Mouse (Mus musculus): Measurements from ENCODE around the gene Klf12. TPM values are rescaled to one million over a fixed set of nuclear protein-coding genes. Genes with fewer than 3 reads are reported as not detected.

The Klf12 gene
- polyA plus RNA-seq, 1 experiment from 2014 or later: 3.1 TPM

GRCm38 (mm10) chr14:100009790-100010382 is 274.6 kb downstream of the Klf12 start:
- peak; percentile 84 for TF ChIP-seq CTCF (IDR thresholded peaks at IDR 0.05; ENCODE audit: low read depth)
- Histone ChIP-seq H3K4me2 (replicated peaks; ENCODE audit: low read depth) (no peak overlapping the region), H3K27ac (ENCODE audit: low read depth, low read length) (no peak overlapping the region), H3K4me1 (replicated peaks; ENCODE audit: control insufficient read depth, insufficient read depth, low read length) (no peaks in the 10 kb centered on the region), H3K9me3 (ENCODE audit: control insufficient read depth) (no peaks in the 10 kb centered on the region), H3K4me3 (ENCODE audit: low read depth, low read length) (no peak overlapping the region), H3K36me3 (ENCODE audit: control insufficient read depth, insufficient read depth) (no peaks in the 10 kb centered on the region), H3K9ac (ENCODE audit: low read depth, low read length) (no peak overlapping the region), H3K27me3 (replicated peaks; ENCODE audit: control insufficient read depth, insufficient read depth, low read length) (no peaks in the 10 kb centered on the region)
- ATAC-seq: no peak
- WGBS: 51% methylated on average over 4 of the region's 4 CpGs

GRCm38 (mm10) chr14:99983510-99983909 is 301.0 kb downstream of the Klf12 start:
- H3K36me3 ChIP-seq (ENCODE audit: control insufficient read depth, insufficient read depth): no peaks in the 10 kb centered on the region
- H3K4me2 ChIP-seq (replicated peaks; ENCODE audit: low read depth): no peak overlapping the region
- no peaks in the 10 kb centered on the region for H3K9me3 ChIP-seq (ENCODE audit: control insufficient read depth)
- no peak overlapping the region for H3K4me3 ChIP-seq (ENCODE audit: low read depth, low read length)
- 65% methylated on average over 7 of the region's 7 CpGs for WGBS
- no peak for TF ChIP-seq CTCF (IDR thresholded peaks at IDR 0.05; ENCODE audit: low read depth)
- H3K27me3 ChIP-seq (replicated peaks; ENCODE audit: control insufficient read depth, insufficient read depth, low read length): no peaks in the 10 kb centered on the region
- H3K27ac ChIP-seq (ENCODE audit: low read depth, low read length): no peak overlapping the region
- H3K4me1 ChIP-seq (replicated peaks; ENCODE audit: control insufficient read depth, insufficient read depth, low read length): no peaks in the 10 kb centered on the region
- ATAC-seq: no peak
- H3K9ac ChIP-seq (ENCODE audit: low read depth, low read length): no peak overlapping the region

GRCm38 (mm10) chr14:99981209-99981608 is 303.3 kb downstream of the Klf12 start:
- 80% methylated on average over 3 of the region's 3 CpGs for whole genome bisulfite sequencing
- Histone ChIP-seq H3K9ac (ENCODE audit: low read depth, low read length) (no peak overlapping the region), H3K4me3 (ENCODE audit: low read depth, low read length) (no peak overlapping the region), H3K9me3 (ENCODE audit: control insufficient read depth) (no peaks in the 10 kb centered on the region), H3K27ac (ENCODE audit: low read depth, low read length) (no peak overlapping the region), H3K36me3 (ENCODE audit: control insufficient read depth, insufficient read depth) (no peaks in the 10 kb centered on the region), H3K27me3 (replicated peaks; ENCODE audit: control insufficient read depth, insufficient read depth, low read length) (no peaks in the 10 kb centered on the region), H3K4me2 (replicated peaks; ENCODE audit: low read depth) (no peak overlapping the region), H3K4me1 (replicated peaks; ENCODE audit: control insufficient read depth, insufficient read depth, low read length) (no peaks in the 10 kb centered on the region)
- ATAC-seq: no peak
- no peak for TF ChIP-seq CTCF (IDR thresholded peaks at IDR 0.05; ENCODE audit: low read depth)

GRCm38 (mm10) chr14:99967920-99968319 is 316.6 kb downstream of the Klf12 start:
- TF ChIP-seq CTCF (IDR thresholded peaks at IDR 0.05; ENCODE audit: low read depth): no peak
- Histone ChIP-seq H3K9ac (ENCODE audit: low read depth, low read length) (no peak overlapping the region), H3K9me3 (ENCODE audit: control insufficient read depth) (no peaks in the 10 kb centered on the region), H3K4me2 (replicated peaks; ENCODE audit: low read depth) (no peak overlapping the region), H3K4me3 (ENCODE audit: low read depth, low read length) (no peak overlapping the region), H3K36me3 (ENCODE audit: control insufficient read depth, insufficient read depth) (no peaks in the 10 kb centered on the region), H3K27ac (ENCODE audit: low read depth, low read length) (no peak overlapping the region), H3K4me1 (replicated peaks; ENCODE audit: control insufficient read depth, insufficient read depth, low read length) (no peaks in the 10 kb centered on the region), H3K27me3 (replicated peaks; ENCODE audit: control insufficient read depth, insufficient read depth, low read length) (no peaks in the 10 kb centered on the region)
- 69% methylated on average over 4 of the region's 4 CpGs for WGBS
- no peak for ATAC-seq

- H3K9ac ChIP-seq (ENCODE audit: low read depth, low read length): no peak overlapping the region
- H3K27me3 ChIP-seq (replicated peaks; ENCODE audit: control insufficient read depth, insufficient read depth, low read length): no peaks in the 10 kb centered on the region
- WGBS: 75% methylated on average over 10 of the region's 10 CpGs
- H3K4me3 ChIP-seq (ENCODE audit: low read depth, low read length): no peak overlapping the region
- no peak overlapping the region for H3K27ac ChIP-seq (ENCODE audit: low read depth, low read length)
- no peaks in the 10 kb centered on the region for H3K36me3 ChIP-seq (ENCODE audit: control insufficient read depth, insufficient read depth)
- H3K9me3 ChIP-seq (ENCODE audit: control insufficient read depth): no peaks in the 10 kb centered on the region
- no peak for ATAC-seq
- H3K4me1 ChIP-seq (replicated peaks; ENCODE audit: control insufficient read depth, insufficient read depth, low read length): no peaks in the 10 kb centered on the region
- no peak overlapping the region for H3K4me2 ChIP-seq (replicated peaks; ENCODE audit: low read depth)
- no peak for TF ChIP-seq CTCF (IDR thresholded peaks at IDR 0.05; ENCODE audit: low read depth)
Measured at GRCm38 (mm10) chr14:99960500-99961229, 323.8 kb downstream of the Klf12 start.

- no peaks in the 10 kb centered on the region for H3K4me1 ChIP-seq (replicated peaks; ENCODE audit: control insufficient read depth, insufficient read depth, low read length)
- no peak overlapping the region for H3K4me2 ChIP-seq (replicated peaks; ENCODE audit: low read depth)
- H3K27ac ChIP-seq (ENCODE audit: low read depth, low read length): no peak overlapping the region
- no peaks in the 10 kb centered on the region for H3K36me3 ChIP-seq (ENCODE audit: control insufficient read depth, insufficient read depth)
- ATAC-seq: no peak
- no peak overlapping the region for H3K9ac ChIP-seq (ENCODE audit: low read depth, low read length)
- no peaks in the 10 kb centered on the region for H3K27me3 ChIP-seq (replicated peaks; ENCODE audit: control insufficient read depth, insufficient read depth, low read length)
- no peaks in the 10 kb centered on the region for H3K9me3 ChIP-seq (ENCODE audit: control insufficient read depth)
- no peak overlapping the region for H3K4me3 ChIP-seq (ENCODE audit: low read depth, low read length)
- TF ChIP-seq CTCF (IDR thresholded peaks at IDR 0.05; ENCODE audit: low read depth): peak; percentile 23; the same call in 1 of the 2 replicates
- 82% methylated on average over 4 of the region's 4 CpGs for WGBS
Measured at GRCm38 (mm10) chr14:99955133-99955532, 329.3 kb downstream of the Klf12 start.
